Mouse (Mus musculus) CH12.LX (cell line): ENCODE measurements around the gene Crym. TPM values are rescaled to one million over a fixed set of nuclear protein-coding genes. Genes with fewer than 3 reads are reported as not detected.

ENCODE experiments used
- DNase-seq: peaks from one replicate; pipeline ENCODE4 v3.0.0-alpha.2; 2013; ENCODE audit errors: extremely low read depth
- H3K27ac ChIP-seq: 2 replicates; pipeline ENCODE4 v1.5.1; 2012; ENCODE audit warnings: low read depth, mild to moderate bottlenecking, control low read depth, moderate library complexity; ENCODE audit not compliant: insufficient read depth
- H3K27me3 ChIP-seq: replicated peaks from 2 replicates; pipeline ENCODE3; 2012; ENCODE audit warnings: inconsistent platforms
- H3K36me3 ChIP-seq, 2 experiments: replicated peaks in 1 of 2; 2 replicates each; pipeline versions ENCODE3 to v1.6.1; 2012; ENCODE audit warnings: inconsistent platforms in 1 of 2, low read length in 1 of 2, mild to moderate bottlenecking in 1 of 2, mixed read lengths in 1 of 2, moderate library complexity in 1 of 2; ENCODE audit not compliant: control insufficient read depth in 1 of 2, insufficient read depth in 1 of 2
- H3K4me1 ChIP-seq, 2 experiments: 2 replicates each; pipeline ENCODE4 v1.6.1; 2012; ENCODE audit warnings: inconsistent platforms in 1 of 2, moderate library complexity in 1 of 2; ENCODE audit not compliant: insufficient read depth in 2 of 2, control insufficient read depth in 1 of 2
- H3K4me2 ChIP-seq: 2 replicates; pipeline ENCODE4 v1.6.1; 2012; ENCODE audit warnings: low read depth, mild to moderate bottlenecking, control low read depth; ENCODE audit not compliant: poor library complexity, insufficient read depth, severe bottlenecking
- H3K4me3 ChIP-seq, 3 experiments: fragments of 150-350 bp in 1 of 3; sonication (generic) in 1 of 3; replicated peaks in 1 of 3; 2 replicates each; pipeline versions ENCODE3 to v1.5.1; 2011 to 2012; ENCODE audit warnings: low read depth in 2 of 3, low read length in 2 of 3, mild to moderate bottlenecking in 2 of 3, moderate library complexity in 2 of 3, control low read depth in 1 of 3, improper control_type of control experiment in 1 of 3, inconsistent platforms in 1 of 3, mixed read lengths in 1 of 3; ENCODE audit not compliant: poor library complexity in 1 of 3
- H3K79me2 ChIP-seq: replicated peaks from 2 replicates; pipeline ENCODE4 v1.6.1; 2012; ENCODE audit warnings: mild to moderate bottlenecking, moderate library complexity; ENCODE audit not compliant: control insufficient read depth, poor library complexity, insufficient read depth, severe bottlenecking; ENCODE audit errors: extremely low read depth
- H3K9ac ChIP-seq: 2 replicates; pipeline ENCODE4 v1.6.1; 2012; ENCODE audit warnings: low read depth, mild to moderate bottlenecking, control low read depth, moderate library complexity; ENCODE audit not compliant: insufficient read depth
- H3K9me3 ChIP-seq: replicated peaks from 2 replicates; pipeline ENCODE3; 2012; ENCODE audit warnings: low read length, inconsistent platforms, mixed read lengths
- CHD1 ChIP-seq: IDR thresholded peaks from 2 replicates; pipeline ENCODE4 v1.6.1; 2012; ENCODE audit warnings: low read depth, low read length, improper control_type of control experiment, inconsistent platforms
- CHD2 ChIP-seq: IDR thresholded peaks from 2 replicates; pipeline ENCODE4 v1.6.1; 2011; ENCODE audit warnings: low read length, improper control_type of control experiment
- CTCF ChIP-seq, 2 experiments: IDR thresholded peaks in 1 of 2; conservative IDR thresholded peaks in 1 of 2; 2 replicates each; pipeline ENCODE4 v1.5.1; 2011 to 2012; ENCODE audit warnings: low read depth in 2 of 2, low read length in 2 of 2, improper control_type of control experiment in 1 of 2, inconsistent platforms in 1 of 2, mild to moderate bottlenecking in 1 of 2, moderate library complexity in 1 of 2
- E2F4 ChIP-seq: IDR thresholded peaks from 2 replicates; pipeline ENCODE4 v1.6.1; 2011; ENCODE audit warnings: low read depth, low read length, improper control_type of control experiment; ENCODE audit not compliant: insufficient replicate concordance
- ELF1 ChIP-seq: IDR thresholded peaks from 2 replicates; pipeline ENCODE4 v1.6.1; 2014; ENCODE audit warnings: low read depth, mild to moderate bottlenecking, inconsistent platforms, low read length, improper control_type of control experiment
- EP300 ChIP-seq: IDR thresholded peaks from 2 replicates; pipeline ENCODE4 v1.6.1; 2011; ENCODE audit warnings: low read length, improper control_type of control experiment
- ETS1 ChIP-seq: conservative IDR thresholded peaks from 2 replicates; pipeline ENCODE4 v1.6.1; 2012; ENCODE audit warnings: low read depth, mild to moderate bottlenecking, inconsistent platforms, low read length, improper control_type of control experiment, moderate library complexity
- GABPA ChIP-seq: IDR thresholded peaks from 2 replicates; pipeline ENCODE4 v1.6.1; 2012; ENCODE audit warnings: low read depth, low read length, improper control_type of control experiment, inconsistent platforms; ENCODE audit not compliant: insufficient replicate concordance
- HCFC1 ChIP-seq: IDR thresholded peaks from 2 replicates; pipeline ENCODE4 v1.6.1; 2012; ENCODE audit warnings: low read depth, mild to moderate bottlenecking, inconsistent platforms, low read length, improper control_type of control experiment
- IRF4 ChIP-seq: IDR thresholded peaks from 2 replicates; pipeline ENCODE4 v1.6.1; 2014; ENCODE audit warnings: low read depth, mild to moderate bottlenecking, inconsistent platforms, low read length, improper control_type of control experiment
- JUND ChIP-seq: conservative IDR thresholded peaks from 2 replicates; pipeline ENCODE4 v1.6.1; 2011; ENCODE audit warnings: low read depth, low read length, improper control_type of control experiment
- KAT2A ChIP-seq: IDR thresholded peaks from 2 replicates; pipeline ENCODE4 v1.6.1; 2012; ENCODE audit warnings: low read length, improper control_type of control experiment, inconsistent platforms; ENCODE audit not compliant: insufficient replicate concordance
- MAFK ChIP-seq: IDR thresholded peaks from 2 replicates; pipeline ENCODE4 v1.6.1; 2011; ENCODE audit warnings: low read length, improper control_type of control experiment; ENCODE audit not compliant: insufficient replicate concordance
- MAZ ChIP-seq: IDR thresholded peaks from 2 replicates; pipeline ENCODE4 v1.6.1; 2012; ENCODE audit warnings: low read depth, mild to moderate bottlenecking, inconsistent platforms, low read length, improper control_type of control experiment, moderate library complexity
- MEF2A ChIP-seq: IDR thresholded peaks from 2 replicates; pipeline ENCODE4 v1.6.1; 2014; ENCODE audit warnings: low read depth, mild to moderate bottlenecking, inconsistent platforms, low read length, improper control_type of control experiment, borderline replicate concordance
- MXI1 ChIP-seq: IDR thresholded peaks from 2 replicates; pipeline ENCODE4 v1.6.1; 2011; ENCODE audit warnings: mild to moderate bottlenecking, low read depth, low read length, improper control_type of control experiment
- NELFE ChIP-seq: IDR thresholded peaks from 2 replicates; pipeline ENCODE4 v1.6.1; 2011; ENCODE audit warnings: low read depth, low read length, improper control_type of control experiment
- NRF1 ChIP-seq: IDR thresholded peaks from 2 replicates; pipeline ENCODE4 v1.6.1; 2014; ENCODE audit warnings: low read depth, mild to moderate bottlenecking, inconsistent platforms, low read length, improper control_type of control experiment, moderate library complexity
- PAX5 ChIP-seq: IDR thresholded peaks from 2 replicates; pipeline ENCODE4 v1.6.1; 2012; ENCODE audit warnings: low read length, inconsistent platforms, mixed read lengths
- POLR2AphosphoS2 ChIP-seq: IDR thresholded peaks from 2 replicates; pipeline ENCODE4 v1.6.1; 2011; ENCODE audit warnings: low read depth, low read length, improper control_type of control experiment
- RAD21 ChIP-seq: IDR thresholded peaks from 2 replicates; pipeline ENCODE4 v1.6.1; 2011; ENCODE audit warnings: low read depth, mild to moderate bottlenecking, low read length, improper control_type of control experiment, moderate library complexity
- RCOR1 ChIP-seq: conservative IDR thresholded peaks from 2 replicates; pipeline ENCODE4 v1.6.1; 2012; ENCODE audit warnings: low read depth, mild to moderate bottlenecking, inconsistent platforms, low read length, improper control_type of control experiment
- SIN3A ChIP-seq: IDR thresholded peaks from 2 replicates; pipeline ENCODE4 v1.6.1; 2012; ENCODE audit warnings: low read length, improper control_type of control experiment, inconsistent platforms
- SMC3 ChIP-seq: IDR thresholded peaks from 2 replicates; pipeline ENCODE4 v1.6.1; 2011; ENCODE audit warnings: low read depth, low read length, improper control_type of control experiment
- TBP ChIP-seq: conservative IDR thresholded peaks from 2 replicates; pipeline ENCODE4 v1.6.1; 2011; ENCODE audit warnings: low read depth, low read length, improper control_type of control experiment
- TCF12 ChIP-seq: IDR thresholded peaks from 2 replicates; pipeline ENCODE4 v1.6.1; 2014; ENCODE audit warnings: low read depth, mild to moderate bottlenecking, inconsistent platforms, low read length, improper control_type of control experiment
- UBTF ChIP-seq: IDR thresholded peaks from 2 replicates; pipeline ENCODE4 v1.6.1; 2012; ENCODE audit warnings: low read depth, mild to moderate bottlenecking, inconsistent platforms, low read length, improper control_type of control experiment, moderate library complexity
- USF1 ChIP-seq: IDR thresholded peaks from 2 replicates; pipeline ENCODE4 v1.6.1; 2014; ENCODE audit warnings: low read depth, mild to moderate bottlenecking, inconsistent platforms, low read length, improper control_type of control experiment
- USF2 ChIP-seq: conservative IDR thresholded peaks from 2 replicates; pipeline ENCODE4 v1.6.1; 2011; ENCODE audit warnings: low read depth, low read length, improper control_type of control experiment
- ZC3H11A ChIP-seq: IDR thresholded peaks from 2 replicates; pipeline ENCODE4 v1.6.1; 2012; ENCODE audit warnings: low read depth, mild to moderate bottlenecking, inconsistent platforms, low read length, improper control_type of control experiment
- ZMIZ1 ChIP-seq: IDR thresholded peaks from 2 replicates; pipeline ENCODE4 v1.6.1; 2012; ENCODE audit warnings: low read depth, mild to moderate bottlenecking, inconsistent platforms, low read length, improper control_type of control experiment
- dilution Hi-C: fragments of 300-500 bp; cut with MboI; formaldehyde crosslinking; loops from 2 replicates; pipeline ENCODE4 v1.14.3; 2020; ENCODE audit warnings: low sequenced_read_pairs; ENCODE audit not compliant: extremely low pct_unique_long_range_greater_than_20kb, extremely low pct_ligation_motif_present
- in situ Hi-C: fragments of 300-500 bp; cut with MboI; formaldehyde crosslinking; loops from 3 replicates; pipeline ENCODE4 v1.14.3; 2019; ENCODE audit warnings: low sequenced_read_pairs, low pct_ligation_motif_present, low pct_unique_long_range_greater_than_20kb, mixed read lengths
- polyA plus RNA-seq: library from polyadenylated mRNA; unstranded; fragments of >175 nt; gene quantifications from 2 replicates; pipeline ENCODE4 v1.2.1, GENCODE M21; 2012; ENCODE audit warnings: low read depth; ENCODE audit not compliant: insufficient read length
- total RNA-seq, 2 experiments: library from RNA; depleted of rRNA; stranded (reverse); fragments of 300-350 nt in 1 of 2; fragments of >200 nt in 1 of 2; gene quantifications; 2 replicates each; pipeline ENCODE4 v1.2.3; 2012 to 2014

Gene Crym
- total and polyA plus RNA-seq, 3 experiments: not detected

GRCm38 (mm10) chr7:120150898-120151297, 51.0 kb downstream of the Crym start:
- no peaks in the 10 kb centered on the region for H3K27me3 ChIP-seq
- no peak overlapping the region for H3K4me2 ChIP-seq
- peaks cover 2 to 16% of the 10 kb centered on the region in 2 experiments; a peak in 2 of 4 replicates for H3K4me1 ChIP-seq
- dilution Hi-C loops (no loop called here), in situ Hi-C loops (no loop called here)
- H3K4me3 ChIP-seq: no peak overlapping the region
- DNase-seq: no peak
- TF ChIP-seq NELFE: no peak
- TF ChIP-seq MAFK: no peak
- no peak for TF ChIP-seq HCFC1
- TF ChIP-seq E2F4: no peak
- TF ChIP-seq ETS1: no peak
- no peak for TF ChIP-seq KAT2A
- no peak for TF ChIP-seq EP300
- no peak for TF ChIP-seq SIN3A
- TF ChIP-seq SMC3: no peak
- no peak for TF ChIP-seq UBTF
- no peak for TF ChIP-seq ZMIZ1
- no peak for TF ChIP-seq POLR2AphosphoS2
- TF ChIP-seq GABPA: no peak
- no peak overlapping the region for H3K27ac ChIP-seq
- H3K9ac ChIP-seq: no peak overlapping the region
- H3K9me3 ChIP-seq: peaks cover 6% of the 10 kb centered on the region
- H3K79me2 ChIP-seq: no peaks in the 10 kb centered on the region
- no peaks in the 10 kb centered on the region for H3K36me3 ChIP-seq

- in situ Hi-C loops (no loop called here), dilution Hi-C loops (no loop called here)
- H3K36me3 ChIP-seq: no peaks in the 10 kb centered on the region
- peak overlapping the region; percentile 29; the same call in 1 of the 2 replicates for H3K4me2 ChIP-seq
- no peaks in the 10 kb centered on the region for H3K79me2 ChIP-seq
- H3K27ac ChIP-seq: no peak overlapping the region
- H3K4me3 ChIP-seq: no peak overlapping the region
- DNase-seq: peak; percentile 85
- H3K27me3 ChIP-seq: no peaks in the 10 kb centered on the region
- peaks cover 1% of the 10 kb centered on the region for H3K9me3 ChIP-seq
- H3K9ac ChIP-seq: no peak overlapping the region
- peaks cover 2 to 16% of the 10 kb centered on the region in 2 experiments; a peak in 2 of 4 replicates for H3K4me1 ChIP-seq
- TF ChIP-seq HCFC1: no peak
- TF ChIP-seq TBP: no peak
- no peak for TF ChIP-seq MXI1
- peak; percentile 88 for TF ChIP-seq ETS1
- TF ChIP-seq MAZ: no peak
- TF ChIP-seq RAD21: no peak
- no peak for TF ChIP-seq NELFE
- TF ChIP-seq POLR2AphosphoS2: no peak
- no peak for TF ChIP-seq PAX5
- no peak for TF ChIP-seq ZC3H11A
- TF ChIP-seq IRF4: peak; percentile 94
- TF ChIP-seq E2F4: no peak
- peak; percentile 48; the same call in 1 of the 2 replicates for TF ChIP-seq CHD2
- TF ChIP-seq RCOR1: 0 out of 2 replicates have a peak, but pooled peaks have one; percentile 29
- no peak for TF ChIP-seq SIN3A
- TF ChIP-seq MEF2A: peak; percentile 69; the same call in 1 of the 2 replicates
- no peak for TF ChIP-seq NRF1
- peak; percentile 70; the same call in 1 of the 2 replicates for TF ChIP-seq MAFK
- no peak for TF ChIP-seq GABPA
- TF ChIP-seq TCF12: 0 out of 2 replicates have a peak, but pooled peaks have one; percentile 40
- TF ChIP-seq USF2: no peak
- TF ChIP-seq JUND: peak; percentile 87
- no peak for TF ChIP-seq UBTF
- TF ChIP-seq CHD1: no peak
- no peak for TF ChIP-seq SMC3
- no peak for TF ChIP-seq ZMIZ1
- no peak for TF ChIP-seq USF1
- no peak for TF ChIP-seq ELF1
- TF ChIP-seq CTCF (conservative IDR thresholded peaks at IDR 0.05 in 1 of 2, IDR thresholded peaks at IDR 0.05 in 1 of 2; ENCODE audit: low read depth in 2 of 2, low read length in 2 of 2): no peak
Observed at GRCm38 (mm10) chr7:120150257-120150656, 51.7 kb downstream of the Crym start.
